Mouse (Mus musculus) liver, postnatal 0 days (tissue): ENCODE results near the gene Slc6a11. TPM values are rescaled to one million over a fixed set of nuclear protein-coding genes. Genes with fewer than 3 reads are reported as not detected.

ENCODE experiments used
- ATAC-seq: fragments of 200-750 bp; cut with Nextera tagmentation; 2 replicates; pipeline ENCODE4 v1.8.0; 2017; ENCODE audit warnings: mild to moderate bottlenecking, moderate library complexity
- DNase-seq: peaks from one replicate; pipeline ENCODE4 v3.0.0-alpha.2; 2016
- H3K27ac ChIP-seq: fragments of 300-500 bp; sonication (generic); 2 replicates; pipeline ENCODE4 v1.5.1; 2014; ENCODE audit warnings: antibody characterized with exemption, moderate library complexity, mild to moderate bottlenecking, low read depth
- H3K27me3 ChIP-seq: fragments of 300-500 bp; sonication (generic); 2 replicates; pipeline ENCODE4 v1.6.1; 2014; ENCODE audit warnings: low read length, control low read depth, mixed read lengths; ENCODE audit not compliant: insufficient read depth
- H3K36me3 ChIP-seq: fragments of 300-500 bp; sonication (generic); replicated peaks from 2 replicates; pipeline ENCODE4 v1.6.1; 2014; ENCODE audit warnings: mild to moderate bottlenecking, control low read depth, low read length, moderate library complexity, mixed read lengths; ENCODE audit not compliant: insufficient read depth
- H3K4me1 ChIP-seq: fragments of 300-500 bp; sonication (generic); 2 replicates; pipeline ENCODE4 v1.6.1; 2014; ENCODE audit warnings: antibody characterized with exemption, mild to moderate bottlenecking, control low read depth; ENCODE audit not compliant: insufficient read depth
- H3K4me2 ChIP-seq: fragments of 300-500 bp; sonication (generic); 2 replicates; pipeline ENCODE4 v1.6.1; 2014; ENCODE audit warnings: low read depth, mild to moderate bottlenecking, low read length, moderate library complexity, mixed read lengths
- H3K4me3 ChIP-seq: fragments of 300-500 bp; sonication (generic); 2 replicates; pipeline ENCODE4 v1.5.1; 2014; ENCODE audit warnings: low read depth, low read length
- H3K9ac ChIP-seq: fragments of 300-500 bp; sonication (generic); replicated peaks from 2 replicates; pipeline ENCODE4 v1.6.1; 2014; ENCODE audit warnings: mild to moderate bottlenecking, moderate library complexity
- H3K9me3 ChIP-seq: fragments of 300-500 bp; sonication (generic); 2 replicates; pipeline ENCODE4 v1.6.1; 2016; ENCODE audit warnings: mild to moderate bottlenecking, control low read depth, low read length, mixed read lengths
- CTCF ChIP-seq: sonication (generic); IDR thresholded peaks from 2 replicates; pipeline ENCODE4 v1.5.1; 2016; ENCODE audit warnings: antibody characterized with exemption, low read depth
- EP300 ChIP-seq: IDR thresholded peaks from 2 replicates; pipeline ENCODE4 v1.6.1; 2016; ENCODE audit warnings: antibody characterized with exemption, low read depth, mild to moderate bottlenecking
- WGBS: fragments of 180-500 bp; shearing (Covaris S2); extraction: QIAGEN DNeasy Blood & Tissue Kit; methylation state at CpG from one replicate; pipeline ENCODE4 v1.1.7; 2014; ENCODE audit not compliant: insufficient replicate concordance; 5-methylcytosine and 5-hydroxymethylcytosine counted together
- polyA plus RNA-seq: library from polyadenylated mRNA; unstranded; fragments of >200 nt; fragmentation: Nextera tagmentation; extraction: Ambion mirVana; gene quantifications from 2 replicates; pipeline ENCODE4 v1.2.1, GENCODE M21; 2015

Slc6a11 gene
- polyA plus RNA-seq, 1 experiment from 2014 or later = 0.05 TPM

DNA sequence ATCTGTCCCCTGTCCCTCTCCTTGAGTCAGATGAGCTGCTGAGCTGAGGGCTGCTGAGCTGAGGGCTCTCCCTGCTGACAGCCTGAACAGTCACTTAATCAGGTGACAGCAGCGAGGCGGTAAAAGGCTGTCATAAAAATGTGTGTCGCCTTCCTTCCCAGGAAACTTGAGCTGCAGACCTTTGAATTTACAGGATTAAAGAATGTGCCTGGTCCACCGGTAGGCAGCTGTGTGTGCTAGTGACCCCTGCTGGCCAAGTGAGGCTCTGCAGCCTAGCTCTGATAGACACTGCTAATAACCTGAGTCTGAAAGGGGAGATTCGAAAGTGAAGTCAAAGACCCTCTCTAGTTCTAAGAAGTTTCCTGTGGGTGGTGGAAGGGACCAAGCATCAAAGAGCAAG, 119.3 kb downstream of the Slc6a11 start:
- no peak overlapping the region for H3K27ac ChIP-seq
- no peaks in the 10 kb centered on the region for H3K36me3 ChIP-seq
- no peak overlapping the region for H3K4me2 ChIP-seq
- WGBS = 7% methylated on average over 5 of the region's 5 CpGs
- H3K9me3 ChIP-seq = no peaks in the 10 kb centered on the region
- no peak overlapping the region for H3K4me3 ChIP-seq
- H3K9ac ChIP-seq = no peak overlapping the region
- DNase-seq (peak; percentile 72), ATAC-seq (no peak)
- H3K27me3 ChIP-seq = peaks cover 7% of the 10 kb centered on the region; the same call in 1 of the 2 replicates
- peak; percentile 93 for TF ChIP-seq CTCF
- TF ChIP-seq EP300 = no peak
- H3K4me1 ChIP-seq = no peaks in the 10 kb centered on the region

DNA sequence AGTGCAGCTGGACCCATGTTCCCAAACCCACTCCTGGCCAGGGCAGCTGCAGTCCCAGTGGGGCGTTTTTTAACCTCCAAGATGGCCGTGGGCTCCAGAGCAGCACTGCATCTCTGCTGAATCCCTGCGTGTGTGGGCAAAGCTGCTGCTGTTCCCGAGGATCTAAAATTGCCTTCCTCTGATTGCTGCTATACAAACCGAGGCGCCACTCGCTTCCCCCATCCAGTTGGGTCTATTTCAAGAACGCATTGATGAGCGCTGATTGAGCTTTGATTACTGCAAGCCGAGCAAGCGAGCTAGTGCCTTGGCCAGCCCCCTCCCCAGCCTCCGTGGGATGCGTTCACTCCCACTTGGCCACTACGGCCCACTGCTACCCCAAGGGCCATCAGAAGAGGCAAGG, 123.9 kb downstream of the Slc6a11 start:
- 73% methylated on average over 14 of the region's 14 CpGs for WGBS
- H3K27ac ChIP-seq = no peak overlapping the region
- H3K4me1 ChIP-seq = no peaks in the 10 kb centered on the region
- peaks cover 7% of the 10 kb centered on the region; the same call in 1 of the 2 replicates for H3K27me3 ChIP-seq
- no peak overlapping the region for H3K9ac ChIP-seq
- H3K4me2 ChIP-seq = no peak overlapping the region
- H3K9me3 ChIP-seq = no peaks in the 10 kb centered on the region
- no peak for TF ChIP-seq CTCF
- TF ChIP-seq EP300 = no peak
- H3K4me3 ChIP-seq = no peak overlapping the region
- H3K36me3 ChIP-seq = no peaks in the 10 kb centered on the region
- no peak for DNase-seq
- ATAC-seq = no peak

DNA sequence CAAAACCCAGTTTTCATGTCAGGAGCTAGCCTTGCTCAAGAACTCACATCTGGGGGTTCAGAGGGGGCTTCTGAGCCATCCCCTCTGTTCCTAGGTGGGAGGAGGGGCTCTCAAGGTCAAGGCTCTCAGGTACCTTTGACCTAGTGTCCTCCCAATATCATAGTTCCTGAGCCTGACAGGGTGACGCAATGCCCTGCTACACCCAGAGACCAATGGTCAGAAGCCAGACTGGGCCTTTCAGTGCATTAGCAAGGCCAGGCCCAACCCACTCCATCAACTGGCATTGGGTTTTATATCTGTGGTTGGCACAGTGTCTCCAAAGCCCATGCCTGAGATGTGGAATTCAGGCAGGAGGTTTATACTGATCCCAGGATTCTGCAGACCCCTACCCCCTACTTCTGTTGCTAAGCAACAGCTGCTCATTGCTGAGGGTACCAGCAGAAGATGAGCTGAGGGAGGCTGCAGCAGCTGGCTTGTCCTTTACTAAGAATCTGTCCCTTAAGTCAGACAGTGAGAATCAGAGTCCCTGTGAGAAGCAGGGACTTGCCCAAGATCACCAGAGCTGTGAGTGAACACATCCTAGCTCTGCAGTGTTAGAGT, 126.8 kb downstream of the Slc6a11 start:
- Histone ChIP-seq H3K4me2 (no peak overlapping the region), H3K9ac (no peak overlapping the region), H3K27me3 (0 out of 2 replicates have a peak, but pooled peaks cover 2% of the 10 kb centered on the region), H3K27ac (no peak overlapping the region), H3K4me1 (no peaks in the 10 kb centered on the region), H3K36me3 (no peaks in the 10 kb centered on the region), H3K4me3 (no peak overlapping the region), H3K9me3 (no peaks in the 10 kb centered on the region)
- ATAC-seq (peak; percentile 64), DNase-seq (no peak)
- WGBS = 58% methylated on average over 1 of the region's 1 CpGs
- TF ChIP-seq EP300 (no peak), CTCF (no peak)

DNA sequence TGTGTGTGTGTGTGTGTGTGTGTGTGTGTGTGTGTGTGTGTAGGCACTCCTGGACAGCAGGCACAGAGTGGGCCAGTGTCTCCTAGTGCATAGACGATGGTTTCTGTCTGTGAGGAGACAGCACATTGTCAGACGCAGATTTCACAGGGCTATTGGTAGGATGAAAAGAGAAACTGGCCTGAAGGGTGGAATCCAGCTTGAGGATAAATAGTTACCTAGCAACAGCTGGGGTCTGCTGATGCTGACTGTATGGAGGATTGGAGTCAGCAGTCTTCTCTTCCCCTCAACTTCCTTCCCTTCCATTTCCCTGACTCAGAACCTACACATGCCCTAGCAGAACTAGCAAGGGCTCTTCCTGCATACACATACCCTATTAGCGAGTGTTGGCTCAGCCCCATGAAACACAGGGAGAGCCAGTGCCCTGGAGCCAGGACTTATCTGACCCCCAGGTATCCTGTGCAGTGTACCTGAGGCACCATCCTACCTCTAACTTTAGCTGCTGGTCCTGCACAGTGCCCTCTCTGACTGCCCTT, 127.7 kb downstream of the Slc6a11 start:
- Histone ChIP-seq H3K4me1 (no peaks in the 10 kb centered on the region), H3K9ac (no peak overlapping the region), H3K4me3 (no peak overlapping the region), H3K4me2 (no peak overlapping the region), H3K36me3 (no peaks in the 10 kb centered on the region), H3K27me3 (0 out of 2 replicates have a peak, but pooled peaks cover 2% of the 10 kb centered on the region), H3K9me3 (no peaks in the 10 kb centered on the region), H3K27ac (no peak overlapping the region)
- TF ChIP-seq CTCF = no peak
- no peak for TF ChIP-seq EP300
- DNase-seq (no peak), ATAC-seq (0 out of 2 replicates have a peak, but pooled peaks have one; percentile 19)
- WGBS = 40% methylated on average over 3 of the region's 3 CpGs

DNA sequence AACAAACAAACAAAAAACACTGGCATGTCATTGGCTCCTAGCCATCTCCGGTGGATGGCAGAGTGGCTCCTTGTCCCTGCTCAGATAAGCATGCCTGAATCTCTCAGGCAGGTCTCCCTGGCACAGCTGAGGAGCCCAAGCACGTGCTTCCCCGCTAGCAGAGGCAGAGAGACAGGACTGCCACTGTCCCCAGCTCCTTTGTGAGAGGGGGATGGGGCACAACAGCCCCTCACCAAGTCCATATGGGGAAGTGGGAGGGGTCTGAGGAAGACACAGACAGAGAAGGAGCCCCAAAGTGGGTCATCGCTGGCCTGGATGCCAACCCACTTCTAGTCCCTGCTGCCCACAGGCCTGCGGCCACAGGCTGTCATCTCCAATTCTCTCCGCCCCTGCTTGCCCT, 130.6 kb downstream of the Slc6a11 start:
- DNase-seq = no peak
- Histone ChIP-seq H3K9me3 (no peaks in the 10 kb centered on the region), H3K27ac (no peak overlapping the region), H3K27me3 (no peaks in the 10 kb centered on the region), H3K4me3 (no peak overlapping the region), H3K36me3 (no peaks in the 10 kb centered on the region), H3K4me1 (no peaks in the 10 kb centered on the region), H3K4me2 (no peak overlapping the region), H3K9ac (no peak overlapping the region)
- 58% methylated on average over 6 of the region's 6 CpGs for WGBS
- ATAC-seq = no peak
- TF ChIP-seq CTCF (no peak), EP300 (no peak)

DNA sequence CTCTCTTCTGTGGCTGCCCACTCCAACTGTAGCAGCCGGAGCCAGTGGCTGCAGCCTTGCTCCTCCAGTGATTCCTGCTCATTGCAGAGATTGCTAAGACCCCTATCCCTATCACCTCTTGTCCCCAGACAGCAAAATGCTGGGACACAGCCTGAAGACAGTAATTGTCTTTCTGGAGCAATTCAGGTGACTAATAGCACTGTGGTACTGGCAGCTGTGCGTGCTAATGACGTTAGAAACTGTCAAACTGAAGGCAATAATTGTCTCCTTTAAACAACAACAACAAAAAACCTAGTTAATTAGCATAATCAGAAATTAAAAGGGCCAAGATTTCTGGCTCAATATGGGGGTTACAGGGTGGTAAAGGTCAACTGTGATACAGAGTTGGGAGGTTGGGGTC, 133.0 kb downstream of the Slc6a11 start:
- no peak for TF ChIP-seq CTCF
- no peak for TF ChIP-seq EP300
- 80% methylated on average over 3 of the region's 3 CpGs for WGBS

More for the DNA sequence above, 133.0 kb downstream of the Slc6a11 start:
- Histone ChIP-seq H3K36me3 (no peaks in the 10 kb centered on the region), H3K4me3 (no peak overlapping the region), H3K9ac (no peak overlapping the region), H3K4me2 (no peak overlapping the region), H3K9me3 (no peaks in the 10 kb centered on the region), H3K4me1 (no peaks in the 10 kb centered on the region), H3K27me3 (no peaks in the 10 kb centered on the region), H3K27ac (no peak overlapping the region)
- DNase-seq (no peak), ATAC-seq (no peak)
